Mouse (Mus musculus): ENCODE measurements at regions not wholly inside any gene's neighbourhood (a gene's known extent, or its start where the extent isn't known, plus 50 kb on each side); places are given as distances from the start of the nearest gene placed in this dataset. TPM values are rescaled to one million over a fixed set of nuclear protein-coding genes. Genes with fewer than 3 reads are reported as not detected.

Small RNAs in the stretch of these regions (microRNA-seq; reads per million reads assigned to microRNA genes)
- gene Gm25025: not detected
